In genomic region chr5:90507411-90507949, GRCm38 (mm10) we compare ENCODE assay signal across 17 mouse cellular contexts. TPM values are rescaled to one million over a fixed set of nuclear protein-coding genes. Genes with fewer than 3 reads are reported as not detected.
DNase-seq lines count a peak whose midpoint lies in the region; ATAC-seq and TF ChIP-seq lines count a peak whose summit lies in the region.
"Had no signal": no experiment of that assay in that cellular context is flagged by ENCODE, and none has a peak within 500 bp of the region (broad histone marks: within the 10 kb centered on the region; RNA-seq: fewer than 3 reads in every experiment).

No protein-coding gene starts in this region.

- no peak overlapping the region for H3K27ac ChIP-seq in kidney, adult 2 months (ENCODE audit: insufficient read depth, low read depth, low read length)
- no peak overlapping the region for H3K27ac ChIP-seq in forebrain, embryonic 16.5 days (ENCODE audit: low read length)
- H3K27ac ChIP-seq in midbrain, embryonic 13.5 days = peak overlapping the region; percentile 56; the same call in 1 of the 2 replicates
- H3K27ac ChIP-seq: embryonic facial prominence, embryonic 15.5 days; limb, embryonic 12.5 days; neural tube, embryonic 13.5 days; stomach, embryonic 15.5 days had no signal

- no peaks in the 10 kb centered on the region; the same call in 1 of the 2 replicates for H3K4me1 ChIP-seq in kidney, adult 2 months (ENCODE audit: control insufficient read depth, insufficient read depth, low read length)
- no peaks in the 10 kb centered on the region for H3K4me1 ChIP-seq in forebrain, embryonic 16.5 days (replicated peaks; ENCODE audit: control insufficient read depth, insufficient read depth, low read length)
- H3K4me1 ChIP-seq in midbrain, embryonic 13.5 days (replicated peaks) = 0 out of 2 replicates have a peak, but pooled peaks cover 4% of the 10 kb centered on the region
- H3K4me1 ChIP-seq: embryonic facial prominence, embryonic 15.5 days; limb, embryonic 12.5 days; neural tube, embryonic 13.5 days; stomach, embryonic 15.5 days had no signal

- H3K4me2 ChIP-seq in forebrain, embryonic 16.5 days (ENCODE audit: low read length) = no peak overlapping the region
- 0 out of 2 replicates have a peak overlapping the region, but pooled peaks have one; percentile 9 for H3K4me2 ChIP-seq in midbrain, embryonic 13.5 days (replicated peaks)
- H3K4me2 ChIP-seq: embryonic facial prominence, embryonic 15.5 days; limb, embryonic 12.5 days; lung, embryonic 14.5 days; neural tube, embryonic 13.5 days; stomach, embryonic 15.5 days had no signal

- peak; percentile 39 for DNase-seq in kidney, adult 2 months
- DNase-seq in kidney, adult 18-20 months = no peak
- DNase-seq in Muller cell, postnatal 12 days (ENCODE audit: inconsistent ontology term) = peak; percentile 4
- no peak for DNase-seq in thymus, postnatal 10 days (ENCODE audit: low spot score in 2 of 2)
- no peak for DNase-seq in MN1 (ENCODE audit: low spot score)
- no peak for DNase-seq in cerebellum, adult 11 months
- DNase-seq: cerebellum, adult 9-10 months; heart, postnatal 4 days; lung, embryonic 14.5 days; right cerebral cortex, postnatal 14 days had no signal

- H3K36me3 ChIP-seq in kidney, adult 2 months (ENCODE audit: control insufficient read depth, insufficient read depth, low read length) = no peaks in the 10 kb centered on the region
- no peaks in the 10 kb centered on the region for H3K36me3 ChIP-seq in forebrain, embryonic 16.5 days (ENCODE audit: control insufficient read depth, insufficient read depth)
- H3K36me3 ChIP-seq in midbrain, embryonic 13.5 days = no peaks in the 10 kb centered on the region
- H3K36me3 ChIP-seq: embryonic facial prominence, embryonic 15.5 days; limb, embryonic 12.5 days; neural tube, embryonic 13.5 days; stomach, embryonic 15.5 days had no signal

- no peaks in the 10 kb centered on the region for H3K9me3 ChIP-seq in forebrain, embryonic 16.5 days (ENCODE audit: control insufficient read depth, low read length)
- H3K9me3 ChIP-seq in midbrain, embryonic 13.5 days = no peaks in the 10 kb centered on the region
- H3K9me3 ChIP-seq: embryonic facial prominence, embryonic 15.5 days; limb, embryonic 12.5 days; neural tube, embryonic 13.5 days; stomach, embryonic 15.5 days had no signal

- H3K9ac ChIP-seq in forebrain, embryonic 16.5 days (replicated peaks; ENCODE audit: low read depth, low read length) = 0 out of 2 replicates have a peak overlapping the region, but pooled peaks have one; percentile 29
- H3K9ac ChIP-seq in midbrain, embryonic 13.5 days (replicated peaks) = no peak overlapping the region
- H3K9ac ChIP-seq: embryonic facial prominence, embryonic 15.5 days; limb, embryonic 12.5 days; lung, embryonic 14.5 days; neural tube, embryonic 13.5 days; stomach, embryonic 15.5 days had no signal

- WGBS in kidney, adult 2 months = 62% methylated on average over 13 of the region's 13 CpGs
- 40% methylated on average over 13 of the region's 13 CpGs for WGBS in forebrain, embryonic 16.5 days
- WGBS in midbrain, embryonic 13.5 days = 38% methylated on average over 13 of the region's 13 CpGs

- no peaks in the 10 kb centered on the region for H3K27me3 ChIP-seq in kidney, adult 2 months (replicated peaks; ENCODE audit: control insufficient read depth, insufficient read depth, low read length)
- no peaks in the 10 kb centered on the region for H3K27me3 ChIP-seq in forebrain, embryonic 16.5 days (replicated peaks; ENCODE audit: control insufficient read depth, insufficient read depth, low read length)
- no peaks in the 10 kb centered on the region for H3K27me3 ChIP-seq in midbrain, embryonic 13.5 days
- H3K27me3 ChIP-seq: embryonic facial prominence, embryonic 15.5 days; limb, embryonic 12.5 days; neural tube, embryonic 13.5 days; stomach, embryonic 15.5 days had no signal

- no peak for TF ChIP-seq POLR2A in kidney, adult 2 months (IDR thresholded peaks at IDR 0.05; ENCODE audit: low read depth, low read length)

- no peak for TF ChIP-seq CTCF in kidney, adult 2 months (conservative IDR thresholded peaks at IDR 0.05; ENCODE audit: insufficient read depth, insufficient read length, low read depth, low read length)

- H3K4me3 ChIP-seq in kidney, adult 2 months (ENCODE audit: insufficient read depth, low read depth, low read length) = no peak overlapping the region
- H3K4me3 ChIP-seq in forebrain, embryonic 16.5 days (replicated peaks; ENCODE audit: low read length) = no peak overlapping the region
- H3K4me3 ChIP-seq in midbrain, embryonic 13.5 days (replicated peaks) = no peak overlapping the region
- H3K4me3 ChIP-seq: embryonic facial prominence, embryonic 15.5 days; limb, embryonic 12.5 days; megakaryocyte, embryonic 14.5 days; neural tube, embryonic 13.5 days; stomach, embryonic 15.5 days had no signal

- ATAC-seq in forebrain, embryonic 16.5 days = no peak
- peak; percentile 71 for ATAC-seq in midbrain, embryonic 13.5 days

RNA-seq across cellular contexts. Expression of gene Afm, which starts 11.3 kb away (rescaled TPM):
- 21.0 and 21.1 TPM in 2 replicates for polyA plus RNA-seq in kidney, adult 2 months (2012; rRNA removed)
- polyA plus RNA-seq in forebrain, embryonic 16.5 days (2015; fragmentation: Nextera tagmentation; extraction: Ambion mirVana) = not detected in 2 replicates
- not detected in 2 replicates for polyA plus RNA-seq in midbrain, embryonic 13.5 days (2015; fragmentation: Nextera tagmentation; extraction: Ambion mirVana)
- polyA plus RNA-seq: embryonic facial prominence, embryonic 15.5 days; limb, embryonic 12.5 days; lung, embryonic 14.5 days; neural tube, embryonic 13.5 days had no signal

RNA-seq across cellular contexts. Expression of gene Afp, which starts 16.9 kb away (rescaled TPM):
- 0.75 and 0.78 TPM in 2 replicates for polyA plus RNA-seq in kidney, adult 2 months (2012; rRNA removed)
- 0.26 and 0.52 TPM in 2 replicates for polyA plus RNA-seq in forebrain, embryonic 16.5 days (2015; fragmentation: Nextera tagmentation; extraction: Ambion mirVana)
- polyA plus RNA-seq in midbrain, embryonic 13.5 days (2015; fragmentation: Nextera tagmentation; extraction: Ambion mirVana) = 0.35 and 1.7 TPM in 2 replicates

RNA-seq across cellular contexts. Expression of gene Alb, which starts 46.8 kb away (rescaled TPM):
- polyA plus RNA-seq in kidney, adult 2 months (2012; rRNA removed) = 10.7 and 10.8 TPM in 2 replicates
- 0.49 TPM in 1 of 2 replicates, not detected in the other for polyA plus RNA-seq in forebrain, embryonic 16.5 days (2015; fragmentation: Nextera tagmentation; extraction: Ambion mirVana)
- 0.62 TPM in 1 of 2 replicates, not detected in the other for polyA plus RNA-seq in midbrain, embryonic 13.5 days (2015; fragmentation: Nextera tagmentation; extraction: Ambion mirVana)

RNA-seq across cellular contexts. Expression of gene 5830473C10Rik, which starts 53.4 kb away (rescaled TPM):
- polyA plus RNA-seq in kidney, adult 2 months (2012; rRNA removed) = 1.2 and 1.3 TPM in 2 replicates
- not detected in 2 replicates for polyA plus RNA-seq in forebrain, embryonic 16.5 days (2015; fragmentation: Nextera tagmentation; extraction: Ambion mirVana)
- polyA plus RNA-seq in midbrain, embryonic 13.5 days (2015; fragmentation: Nextera tagmentation; extraction: Ambion mirVana) = not detected in 2 replicates
- polyA plus RNA-seq: embryonic facial prominence, embryonic 15.5 days; limb, embryonic 12.5 days; neural tube, embryonic 13.5 days had no signal

Comparison
In these comparisons a context has a peak if more than half of its experiments do, and no peak if none do; other contexts are left out.
1. DNase-seq: peak in kidney, adult 2 months (single experiment) and Muller cell, postnatal 12 days (single experiment); none in kidney, adult 18-20 months (single experiment), thymus, postnatal 10 days (0 of 2), MN1 (single experiment) and cerebellum, adult 11 months (single experiment).
2. RNA of gene Afm, which starts 11.3 kb away (polyA plus RNA-seq): 21.0 to 21.1 TPM in kidney, adult 2 months; not detected in midbrain, embryonic 13.5 days and not detected in forebrain, embryonic 16.5 days; every median in the first group is over 10 times any median in the second.